8 mouse cellular contexts compared by ENCODE assay signal in the genomic region with DNA sequence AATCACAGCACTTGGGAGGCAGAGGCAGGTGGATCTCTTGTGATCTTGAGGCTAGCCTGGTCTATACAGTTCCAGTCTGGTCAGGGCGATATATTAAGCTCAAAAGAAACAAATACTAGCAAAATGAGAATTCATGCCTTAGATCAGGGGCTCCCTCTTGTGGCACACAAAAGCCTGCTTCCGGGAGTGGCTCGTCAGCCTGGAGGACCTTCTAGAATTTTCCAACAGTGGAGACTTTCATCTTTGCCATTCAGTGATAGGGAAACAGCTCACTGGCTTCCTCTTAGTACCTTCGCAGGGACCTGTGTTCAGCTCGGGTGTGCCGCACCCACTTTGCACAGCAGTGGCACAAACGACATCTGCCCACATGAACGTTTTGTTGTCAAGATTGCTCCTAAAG.
DNase-seq lines count a peak whose midpoint lies in the region; ATAC-seq and TF ChIP-seq lines count a peak whose summit lies in the region.

No protein-coding gene starts in this region.

- peak overlapping the region; percentile 3 for H3K27ac ChIP-seq in heart, adult 2 months

- H3K9ac ChIP-seq in heart, adult 2 months (ENCODE audit: low read depth, low read length) = no peak overlapping the region; the same call in 1 of the 2 replicates

- TF ChIP-seq POLR2A in heart, adult 2 months (IDR thresholded peaks at IDR 0.05; ENCODE audit: insufficient read depth, low read depth, low read length) = no peak

- intact Hi-C loops in heart, adult 2 months (cut with DNase I) = loop anchor here (5.0 kb wide), 1 partner anchor 99 kb away; no protein-coding TSS in a partner anchor

- H3K36me3 ChIP-seq in heart, adult 2 months (ENCODE audit: control insufficient read depth, insufficient read depth, low read length) = peaks cover 35% of the 10 kb centered on the region

- TF ChIP-seq EP300 in heart, adult 2 months (IDR thresholded peaks at IDR 0.05; ENCODE audit: insufficient read depth, low read depth, low read length) = no peak

- H3K79me2 ChIP-seq in heart, adult 2 months (replicated peaks; ENCODE audit: control insufficient read depth, insufficient read depth, low read length) = peaks cover 6% of the 10 kb centered on the region

- TF ChIP-seq CTCF in heart, adult 2 months (IDR thresholded peaks at IDR 0.05) = peak; percentile 78

- peaks cover 26% of the 10 kb centered on the region for H3K4me1 ChIP-seq in heart, adult 2 months (ENCODE audit: control insufficient read depth, insufficient read depth, low read length)

- no peak for DNase-seq in heart, adult 2 months
- DNase-seq in heart, adult 11 months = no peak
- peak; percentile 53 for DNase-seq in right cerebral cortex, postnatal 4 days
- DNase-seq in right cerebral cortex, postnatal 36 days (ENCODE audit: low spot score in 2 of 2) = no peak
- DNase-seq in retina, embryonic 14.5 days (ENCODE audit: low spot score) = peak; percentile 57
- no peak for DNase-seq in urinary bladder, postnatal 10 days (ENCODE audit: low spot score)
- no peak for DNase-seq in cerebellum, postnatal 36 days

- WGBS in heart, adult 2 months = 44% methylated on average over 8 of the region's 8 CpGs

- H3K4me3 ChIP-seq in heart, adult 2 months = no peak overlapping the region

- peak; percentile 57 for ATAC-seq in granulocyte monocyte progenitor cell, adult 5-6 weeks (replicated peaks; ENCODE audit: poor library complexity, severe bottlenecking)

- no peaks in the 10 kb centered on the region for H3K27me3 ChIP-seq in heart, adult 2 months (ENCODE audit: control insufficient read depth, insufficient read depth, low read length)

Comparison
In these comparisons a context has a peak if more than half of its experiments do, and no peak if none do; other contexts are left out.
1. DNase-seq: peak in right cerebral cortex, postnatal 4 days (single experiment) and retina, embryonic 14.5 days (single experiment); none in heart, adult 2 months (0 of 2), heart, adult 11 months (single experiment), right cerebral cortex, postnatal 36 days (0 of 2), urinary bladder, postnatal 10 days (single experiment) and cerebellum, postnatal 36 days (0 of 2).